Mouse (Mus musculus): ENCODE data around the gene Rabgef1.

Rabgef1 gene

DNA sequence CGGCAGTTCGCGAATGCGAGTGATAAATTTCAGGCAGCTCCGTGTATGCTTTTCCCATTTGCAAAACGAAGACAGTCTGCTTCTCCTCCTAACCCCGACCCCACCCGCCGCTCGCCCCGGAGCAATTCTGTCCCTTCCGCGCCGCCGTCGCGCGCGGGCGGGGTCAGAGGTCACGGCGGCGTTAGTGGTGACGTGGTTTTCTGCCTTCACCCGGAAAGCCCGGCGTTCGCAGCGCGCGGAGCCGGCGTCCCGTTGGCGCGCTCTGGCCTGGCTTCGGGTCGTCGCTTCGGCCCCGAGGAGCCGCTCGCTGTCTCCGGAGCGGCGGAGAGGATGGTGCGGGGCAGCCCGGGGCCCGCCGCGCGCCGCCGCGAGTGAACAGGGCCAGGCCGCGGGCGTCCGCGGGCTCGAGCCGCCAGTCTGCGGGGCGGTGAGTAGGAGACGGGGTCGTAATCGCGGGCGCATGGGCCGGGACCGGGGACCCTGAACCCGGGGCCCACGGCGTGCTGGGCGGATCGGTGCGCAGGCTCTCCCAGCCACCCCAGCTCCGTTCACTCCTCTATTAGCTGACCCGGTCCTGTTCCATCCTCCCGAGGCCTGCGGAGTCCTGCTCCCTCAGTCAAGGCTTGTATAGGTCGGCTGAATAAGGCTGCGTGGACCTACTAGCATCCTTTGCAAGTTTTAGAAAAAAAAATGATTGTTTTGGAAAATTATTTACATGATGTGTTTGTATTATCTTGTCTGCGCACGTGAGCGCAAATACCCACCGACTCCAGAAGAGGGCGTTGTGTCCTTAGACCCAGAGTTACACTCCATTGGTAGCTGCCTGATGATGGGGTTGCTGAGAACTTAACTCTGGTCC, 50.8 kb downstream of the Rabgef1 start:
- Histone ChIP-seq H3K4me3 (replicated peaks; ENCODE audit: low read length) (peak overlapping the region; percentile 99), H3K9me3 (ENCODE audit: low read length) (no peaks in the 10 kb centered on the region), H3K4me1 (replicated peaks; ENCODE audit: low read depth, low read length) (peaks cover 79% of the 10 kb centered on the region), H3K36me3 (ENCODE audit: insufficient read depth, low read length) (peaks cover 34% of the 10 kb centered on the region), H3K27me3 (ENCODE audit: insufficient read depth, low read length) (no peaks in the 10 kb centered on the region)
- TF ChIP-seq CTCF (conservative IDR thresholded peaks at IDR 0.05; ENCODE audit: low read length) (peak; percentile 70), POU5F1 (IDR thresholded peaks at IDR 0.05; ENCODE audit: borderline replicate concordance, low read length) (no peak), NANOG (IDR thresholded peaks at IDR 0.05; ENCODE audit: borderline replicate concordance, low read length) (no peak)

DNA sequence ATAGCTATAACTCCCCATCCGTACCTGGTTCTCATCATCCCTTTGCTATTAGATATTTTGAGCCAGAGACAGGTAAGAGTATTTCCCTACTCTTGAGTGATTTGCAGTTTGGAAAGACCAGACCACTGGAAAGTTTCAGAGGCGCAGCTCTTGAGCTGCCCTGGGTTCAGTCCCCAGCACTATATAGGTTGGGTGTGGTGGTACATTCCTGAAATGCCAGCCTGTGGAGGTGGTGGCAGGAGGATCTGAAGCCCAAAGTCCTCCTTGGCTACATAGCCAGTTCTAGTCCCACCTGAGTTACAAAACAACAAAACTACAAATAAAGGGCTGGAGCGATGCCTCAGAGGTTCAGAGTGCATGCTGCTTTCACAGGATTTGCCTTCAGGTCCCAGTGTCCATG, 55.2 kb downstream of the Rabgef1 start:
- Histone ChIP-seq H3K27me3 (ENCODE audit: insufficient read depth, low read length) (no peaks in the 10 kb centered on the region), H3K9me3 (ENCODE audit: low read length) (no peaks in the 10 kb centered on the region), H3K36me3 (ENCODE audit: insufficient read depth, low read length) (peaks cover 74% of the 10 kb centered on the region), H3K4me3 (replicated peaks; ENCODE audit: low read length) (no peak overlapping the region), H3K4me1 (replicated peaks; ENCODE audit: low read depth, low read length) (peaks cover 65% of the 10 kb centered on the region)
- TF ChIP-seq POU5F1 (IDR thresholded peaks at IDR 0.05; ENCODE audit: borderline replicate concordance, low read length) (no peak), CTCF (conservative IDR thresholded peaks at IDR 0.05; ENCODE audit: low read length) (no peak), NANOG (IDR thresholded peaks at IDR 0.05; ENCODE audit: borderline replicate concordance, low read length) (no peak)

DNA sequence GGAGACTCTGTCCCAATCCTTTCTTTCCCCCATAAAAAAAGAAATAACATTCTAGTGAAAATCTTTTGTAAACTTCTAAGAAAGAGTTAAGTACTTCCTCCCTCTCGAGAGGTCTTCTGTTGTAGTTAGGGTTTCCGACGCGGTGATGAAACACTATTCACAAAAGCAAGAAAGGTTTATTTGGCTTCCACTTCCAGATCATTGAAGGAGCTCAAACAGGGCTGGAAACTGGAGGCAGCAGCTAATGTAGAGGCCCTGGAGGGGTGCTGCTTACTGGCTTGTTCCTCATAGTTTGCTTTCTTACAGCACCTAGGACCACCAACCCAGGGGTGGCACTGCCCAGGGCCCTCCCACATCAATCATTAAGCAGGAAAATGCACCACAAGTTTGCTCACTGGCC, 56.5 kb downstream of the Rabgef1 start:
- peaks cover 87% of the 10 kb centered on the region for H3K36me3 ChIP-seq (ENCODE audit: insufficient read depth, low read length)
- no peaks in the 10 kb centered on the region for H3K9me3 ChIP-seq (ENCODE audit: low read length)
- H3K4me3 ChIP-seq (replicated peaks; ENCODE audit: low read length), result no peak overlapping the region
- no peaks in the 10 kb centered on the region for H3K27me3 ChIP-seq (ENCODE audit: insufficient read depth, low read length)
- peaks cover 65% of the 10 kb centered on the region for H3K4me1 ChIP-seq (replicated peaks; ENCODE audit: low read depth, low read length)
- TF ChIP-seq POU5F1 (IDR thresholded peaks at IDR 0.05; ENCODE audit: borderline replicate concordance, low read length) (no peak), CTCF (conservative IDR thresholded peaks at IDR 0.05; ENCODE audit: low read length) (no peak)

DNA sequence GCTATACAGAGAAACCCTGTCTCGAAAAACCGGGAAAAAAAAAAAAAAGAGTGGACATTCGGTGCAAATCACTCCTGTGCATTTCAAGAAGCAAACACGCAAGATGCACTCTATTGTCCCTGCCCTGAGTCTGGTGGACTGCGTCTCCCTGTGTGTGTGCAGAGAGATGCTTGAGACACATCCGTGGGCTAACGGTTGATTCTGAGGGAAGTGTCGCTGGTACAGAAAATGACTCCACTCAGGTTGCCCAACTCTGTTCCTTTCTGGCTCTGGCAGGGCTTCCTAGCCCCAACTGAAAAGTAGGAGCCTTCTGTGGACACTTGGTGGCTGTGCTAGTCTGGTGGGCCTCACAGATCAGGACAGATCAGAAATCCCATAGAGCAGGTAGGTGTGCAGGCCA, 64.7 kb downstream of the Rabgef1 start:
- H3K9me3 ChIP-seq (ENCODE audit: low read length), result no peaks in the 10 kb centered on the region
- TF ChIP-seq NANOG (IDR thresholded peaks at IDR 0.05; ENCODE audit: borderline replicate concordance, low read length) (no peak), POU5F1 (IDR thresholded peaks at IDR 0.05; ENCODE audit: borderline replicate concordance, low read length) (no peak), CTCF (conservative IDR thresholded peaks at IDR 0.05; ENCODE audit: low read length) (no peak)
- no peak overlapping the region for H3K4me3 ChIP-seq (replicated peaks; ENCODE audit: low read length)
- H3K27me3 ChIP-seq (ENCODE audit: insufficient read depth, low read length), result no peaks in the 10 kb centered on the region
- peaks cover 14% of the 10 kb centered on the region; the same call in 1 of the 2 replicates for H3K4me1 ChIP-seq (replicated peaks; ENCODE audit: low read depth, low read length)
- H3K36me3 ChIP-seq (ENCODE audit: insufficient read depth, low read length), result peaks cover 98% of the 10 kb centered on the region

DNA sequence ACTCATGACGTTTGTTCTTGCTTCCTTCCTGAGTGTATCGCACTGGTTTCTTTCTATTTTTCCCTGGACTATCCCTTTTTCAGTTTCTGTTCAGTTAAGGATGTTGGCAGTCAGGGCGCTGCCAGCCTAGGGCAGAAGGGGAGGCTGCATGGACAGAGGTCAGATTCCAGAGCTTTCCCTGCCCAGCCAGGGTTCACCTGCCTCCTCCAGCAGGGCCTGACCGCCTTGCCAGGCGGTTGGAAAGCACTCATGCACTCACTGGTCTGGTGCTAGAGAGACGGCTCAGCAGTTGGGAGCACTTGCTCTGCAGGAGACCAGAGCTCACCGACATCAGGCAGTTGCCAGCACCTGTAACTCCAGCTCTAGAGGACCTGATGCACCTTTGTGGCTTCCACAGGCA, 67.6 kb downstream of the Rabgef1 start:
- peaks cover 11% of the 10 kb centered on the region; the same call in 1 of the 2 replicates for H3K4me1 ChIP-seq (replicated peaks; ENCODE audit: low read depth, low read length)
- peaks cover 98% of the 10 kb centered on the region for H3K36me3 ChIP-seq (ENCODE audit: insufficient read depth, low read length)
- TF ChIP-seq POU5F1 (IDR thresholded peaks at IDR 0.05; ENCODE audit: borderline replicate concordance, low read length) (no peak), NANOG (IDR thresholded peaks at IDR 0.05; ENCODE audit: borderline replicate concordance, low read length) (no peak), CTCF (conservative IDR thresholded peaks at IDR 0.05; ENCODE audit: low read length) (no peak)

DNA sequence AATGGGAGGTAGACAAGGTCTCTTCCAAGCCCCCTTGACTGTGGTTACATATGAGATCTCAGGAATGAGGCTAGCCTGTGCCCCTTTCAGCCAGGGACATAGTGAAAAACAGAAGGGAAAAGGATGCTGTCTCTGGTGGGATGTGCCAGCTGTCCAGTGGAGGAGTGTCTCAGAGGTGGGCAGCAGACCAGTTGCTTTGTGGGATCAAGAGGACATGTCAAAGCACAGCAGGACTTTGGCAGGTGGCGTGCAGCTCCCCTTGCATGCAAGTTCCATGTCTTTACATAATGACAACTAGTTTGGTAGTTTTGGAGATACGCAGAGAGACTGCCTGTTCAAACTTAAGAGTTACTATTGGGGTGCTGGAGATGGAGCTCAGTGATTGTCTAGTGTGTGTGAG, 68.3 kb downstream of the Rabgef1 start:
- Histone ChIP-seq H3K9me3 (ENCODE audit: low read length) (no peaks in the 10 kb centered on the region), H3K27me3 (ENCODE audit: insufficient read depth, low read length) (no peaks in the 10 kb centered on the region), H3K4me1 (replicated peaks; ENCODE audit: low read depth, low read length) (peaks cover 11% of the 10 kb centered on the region; the same call in 1 of the 2 replicates), H3K36me3 (ENCODE audit: insufficient read depth, low read length) (peaks cover 98% of the 10 kb centered on the region), H3K4me3 (replicated peaks; ENCODE audit: low read length) (no peak overlapping the region)
- no peak for TF ChIP-seq CTCF (conservative IDR thresholded peaks at IDR 0.05; ENCODE audit: low read length)
- no peak for TF ChIP-seq POU5F1 (IDR thresholded peaks at IDR 0.05; ENCODE audit: borderline replicate concordance, low read length)
- no peak for TF ChIP-seq NANOG (IDR thresholded peaks at IDR 0.05; ENCODE audit: borderline replicate concordance, low read length)

More for the DNA sequence above, 67.6 kb downstream of the Rabgef1 start:
- Histone ChIP-seq H3K9me3 (ENCODE audit: low read length) (no peaks in the 10 kb centered on the region), H3K27me3 (ENCODE audit: insufficient read depth, low read length) (no peaks in the 10 kb centered on the region), H3K4me3 (replicated peaks; ENCODE audit: low read length) (no peak overlapping the region)

DNA sequence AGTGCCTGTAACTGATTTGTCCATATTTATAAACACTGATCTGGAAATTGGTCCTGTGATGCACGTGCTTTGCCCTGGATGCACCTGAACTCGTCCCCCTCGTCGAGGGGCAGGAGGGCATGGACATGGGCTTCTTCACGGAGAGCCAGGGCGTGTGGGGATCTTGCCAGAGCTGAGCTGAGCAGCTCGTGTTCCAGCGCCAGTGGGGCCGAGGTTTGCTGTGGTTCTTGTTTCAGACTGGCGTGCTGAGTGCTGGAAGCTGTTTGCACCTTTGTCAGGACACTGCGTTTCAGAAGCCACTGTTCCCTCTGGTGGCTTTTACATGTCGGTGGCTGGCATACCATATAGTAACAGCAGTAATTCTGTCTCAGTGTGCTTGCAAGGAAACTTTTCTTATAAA, 69.8 kb downstream of the Rabgef1 start:
- Histone ChIP-seq H3K4me1 (replicated peaks; ENCODE audit: low read depth, low read length) (peaks cover 22% of the 10 kb centered on the region), H3K4me3 (replicated peaks; ENCODE audit: low read length) (no peak overlapping the region), H3K36me3 (ENCODE audit: insufficient read depth, low read length) (peaks cover 98% of the 10 kb centered on the region), H3K9me3 (ENCODE audit: low read length) (no peaks in the 10 kb centered on the region), H3K27me3 (ENCODE audit: insufficient read depth, low read length) (no peaks in the 10 kb centered on the region)
- TF ChIP-seq POU5F1 (IDR thresholded peaks at IDR 0.05; ENCODE audit: borderline replicate concordance, low read length) (no peak), CTCF (conservative IDR thresholded peaks at IDR 0.05; ENCODE audit: low read length) (no peak), NANOG (IDR thresholded peaks at IDR 0.05; ENCODE audit: borderline replicate concordance, low read length) (no peak)

DNA sequence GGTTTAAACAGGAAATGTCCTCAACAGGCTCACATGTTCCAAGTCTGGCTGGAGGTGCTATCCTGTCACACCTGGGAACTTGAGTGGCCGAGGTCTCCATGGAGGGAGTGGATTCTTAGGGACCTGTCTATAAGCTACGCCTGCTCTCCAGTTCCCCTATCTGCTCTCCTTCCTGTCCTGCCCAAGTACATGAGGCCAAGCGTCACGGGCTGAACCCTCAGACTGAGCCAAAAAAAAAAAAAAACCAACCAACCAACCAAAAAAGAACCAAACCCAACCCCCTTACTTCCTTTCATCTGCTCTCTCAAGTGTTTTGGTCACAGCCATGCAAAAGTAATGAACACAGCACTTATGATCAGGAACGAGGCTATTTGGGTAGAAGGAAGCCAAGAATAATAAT, 76.2 kb downstream of the Rabgef1 start:
- H3K27me3 ChIP-seq (ENCODE audit: insufficient read depth, low read length), result no peaks in the 10 kb centered on the region
- H3K36me3 ChIP-seq (ENCODE audit: insufficient read depth, low read length), result peaks cover 100% of the 10 kb centered on the region
- peaks cover 31% of the 10 kb centered on the region for H3K4me1 ChIP-seq (replicated peaks; ENCODE audit: low read depth, low read length)
- no peak overlapping the region for H3K4me3 ChIP-seq (replicated peaks; ENCODE audit: low read length)
- no peaks in the 10 kb centered on the region for H3K9me3 ChIP-seq (ENCODE audit: low read length)
- TF ChIP-seq POU5F1 (IDR thresholded peaks at IDR 0.05; ENCODE audit: borderline replicate concordance, low read length), result no peak
- TF ChIP-seq CTCF (conservative IDR thresholded peaks at IDR 0.05; ENCODE audit: low read length), result no peak
- TF ChIP-seq NANOG (IDR thresholded peaks at IDR 0.05; ENCODE audit: borderline replicate concordance, low read length), result no peak
